Mouse (Mus musculus): ENCODE data around the gene Ppp4c. TPM values are rescaled to one million over a fixed set of nuclear protein-coding genes. Genes with fewer than 3 reads are reported as not detected.

The Ppp4c gene
- total RNA-seq, 2 experiments from 2014 or later = 53.2 to 58.2 TPM

DNA sequence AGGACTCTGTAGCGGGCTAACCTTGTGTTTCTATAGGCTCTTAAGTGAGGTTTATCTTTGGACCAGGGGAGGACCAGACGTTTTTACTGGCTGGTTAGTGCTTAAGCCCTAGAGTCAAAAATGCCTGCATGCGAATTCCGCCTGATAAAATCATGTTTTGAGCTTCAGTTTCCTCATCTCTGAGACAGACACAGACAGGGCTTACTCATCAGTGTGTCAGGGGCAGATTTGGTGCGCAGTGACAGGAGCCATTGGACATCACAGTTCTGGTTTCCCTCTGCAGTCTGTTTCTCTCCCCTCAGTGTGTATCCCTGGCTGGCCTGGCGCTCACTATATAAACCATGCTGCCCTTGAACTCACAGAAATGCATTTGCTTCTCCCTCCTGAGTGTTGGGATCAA is 10.9 kb upstream of the Ppp4c start:
- intact Hi-C loops (cut with DNase I) = no loop called here
- no peak for DNase-seq

DNA sequence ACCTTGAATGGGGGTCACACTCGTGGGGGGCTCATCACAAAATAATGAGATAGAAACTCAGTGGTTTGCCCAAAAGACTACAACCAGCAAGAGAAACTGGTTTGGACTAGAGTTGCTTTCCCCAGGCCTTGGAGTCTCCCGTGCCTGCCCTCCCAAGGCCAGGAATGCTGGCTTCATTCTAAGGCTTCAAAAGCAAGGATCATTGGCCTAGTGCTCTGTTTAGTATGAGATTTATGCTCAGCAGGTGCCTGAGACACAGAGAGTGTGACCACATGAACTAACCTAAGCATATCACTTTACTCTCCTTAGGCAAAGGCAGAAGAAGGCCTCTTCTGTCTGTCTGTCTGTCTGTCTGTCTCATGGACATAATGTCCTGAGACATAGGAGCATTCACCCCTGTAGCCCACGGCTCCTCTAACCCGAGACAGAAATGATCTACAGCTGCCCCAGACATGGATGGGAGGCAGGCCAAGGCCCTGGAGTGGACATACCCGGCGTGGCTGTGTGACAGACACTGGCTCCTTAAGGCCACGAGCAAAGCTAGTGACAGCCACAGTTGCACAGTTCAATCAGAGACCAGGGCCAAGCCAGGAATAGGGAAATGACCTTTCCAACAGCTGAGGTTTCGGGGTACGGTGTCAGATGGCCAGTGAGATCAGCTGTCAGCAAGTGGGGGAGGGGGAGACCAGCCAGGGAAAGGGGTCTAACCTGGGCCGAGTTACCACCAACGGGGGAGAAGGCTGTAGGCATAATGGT is 10.0 kb upstream of the Ppp4c start:
- intact Hi-C loops (cut with DNase I) = no loop called here
- DNase-seq = no peak

DNA sequence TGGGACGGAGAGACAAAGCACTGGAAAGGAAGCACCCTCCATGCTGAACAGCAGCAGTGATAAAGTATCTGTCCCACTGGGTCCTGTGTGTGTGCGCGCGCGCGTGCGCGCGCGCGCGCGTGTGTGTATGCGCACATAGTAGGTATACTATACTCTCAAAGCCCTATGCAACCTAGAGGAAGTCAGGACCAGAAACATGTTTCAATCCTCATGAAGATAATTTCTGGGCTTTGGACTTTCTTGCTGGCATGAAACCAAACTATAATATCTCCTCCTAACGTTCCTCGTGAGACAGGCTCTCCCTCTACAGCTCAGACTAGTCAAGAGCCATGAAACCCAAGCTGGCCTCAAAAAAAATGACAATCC is 8.7 kb upstream of the Ppp4c start:
- DNase-seq = no peak
- intact Hi-C loops (cut with DNase I) = no loop called here

DNA sequence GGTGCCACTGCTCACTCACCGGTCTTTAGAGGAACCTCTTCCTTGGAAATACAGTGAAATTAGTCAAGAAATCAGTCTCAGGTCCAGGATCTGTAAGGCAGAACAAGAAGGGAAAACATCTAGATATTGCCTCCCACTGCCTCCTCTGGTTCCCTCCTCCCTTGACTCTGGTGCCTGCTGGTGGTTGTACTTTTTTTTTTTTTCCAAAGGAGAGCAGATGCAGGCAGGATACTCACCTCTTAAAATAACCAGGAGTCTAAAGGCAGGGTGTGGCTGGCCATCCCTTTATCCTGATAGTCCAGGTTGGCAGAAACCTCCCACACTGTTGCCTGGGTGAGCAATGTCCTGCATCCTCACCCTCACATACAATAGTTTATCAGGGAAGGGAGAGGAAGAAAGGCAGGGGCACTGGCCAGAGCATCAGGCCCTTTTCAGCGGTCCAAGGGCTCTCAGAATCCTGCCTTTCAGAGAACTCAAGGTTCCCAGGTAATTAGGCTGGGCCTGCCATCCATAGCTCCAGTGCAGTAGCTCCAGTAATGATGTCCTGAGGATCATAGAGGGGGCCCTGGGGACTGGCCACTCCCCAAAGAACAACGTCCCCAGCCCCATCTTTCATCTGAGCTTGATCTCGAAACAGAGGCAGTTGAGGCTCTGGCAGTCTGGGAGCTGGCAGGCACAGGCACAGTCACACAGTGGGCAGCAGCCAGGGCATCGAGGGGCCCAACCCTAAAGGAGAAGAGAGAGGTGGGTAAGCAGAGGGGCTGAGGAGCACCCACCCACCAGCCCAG is 8.2 kb upstream of the Ppp4c start:
- no peak for DNase-seq
- intact Hi-C loops (cut with DNase I) = no loop called here

DNA sequence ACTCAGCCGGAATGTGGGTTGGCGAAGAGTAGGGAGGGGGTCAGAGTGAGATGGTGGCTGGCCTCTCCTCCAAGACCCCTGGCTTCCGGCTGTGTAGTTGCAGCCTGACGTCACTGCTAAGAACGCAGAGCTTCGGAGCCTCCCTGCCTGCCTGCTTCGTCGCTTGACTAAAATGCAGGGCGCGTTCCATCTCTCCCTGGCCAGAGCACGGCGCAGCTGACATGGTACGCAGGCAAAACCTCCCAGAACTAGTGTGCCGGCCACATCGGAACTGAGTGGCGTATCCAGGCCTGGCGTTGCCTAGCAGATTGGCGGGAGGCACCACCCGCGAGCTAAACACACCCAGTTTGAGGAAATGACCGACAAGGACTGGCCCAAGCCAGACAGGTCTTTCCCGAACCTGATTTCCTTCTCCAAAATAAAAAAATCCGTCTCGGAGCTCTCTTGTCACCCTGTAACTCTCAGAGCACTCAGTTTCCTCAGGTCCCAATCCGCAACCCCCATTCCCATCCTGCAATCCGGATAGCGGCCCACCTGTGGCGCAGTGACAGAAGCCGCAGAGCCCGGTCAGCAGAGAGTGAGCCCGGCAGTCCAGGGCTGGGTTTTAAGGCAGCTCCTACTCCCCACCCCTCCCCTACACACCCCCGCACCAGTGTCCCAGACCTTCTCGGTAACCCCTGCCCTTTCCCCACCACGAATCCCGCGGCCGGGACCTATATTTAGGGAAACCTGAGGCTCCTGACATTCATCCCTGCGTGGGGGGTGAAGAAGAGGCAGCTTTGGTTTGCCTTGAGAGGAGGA is 7.4 kb upstream of the Ppp4c start:
- DNase-seq = no peak
- intact Hi-C loops (cut with DNase I) = no loop called here

DNA sequence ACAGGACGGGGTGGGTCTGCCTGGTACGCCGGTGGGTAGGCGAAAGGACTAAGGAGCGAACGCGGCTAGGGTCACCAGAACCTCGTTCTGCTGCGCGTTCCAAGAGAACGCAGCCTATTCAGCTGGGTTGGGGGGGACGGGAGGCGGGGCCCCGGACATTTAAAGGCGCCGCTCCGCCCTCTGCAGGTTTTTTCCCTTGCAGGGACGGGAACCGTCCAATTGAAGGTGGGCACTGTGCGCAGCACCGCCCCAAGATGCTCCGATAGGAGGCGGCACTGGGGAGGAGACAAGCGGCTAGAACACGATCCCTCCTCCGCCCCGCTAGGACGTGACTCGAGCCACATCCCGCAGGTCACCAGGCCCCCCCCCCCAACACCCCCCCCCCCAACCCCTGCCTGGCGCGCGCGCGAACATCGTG is 6.8 kb upstream of the Ppp4c start:
- intact Hi-C loops (cut with DNase I) = no loop called here
- DNase-seq = peak; percentile 97 to 99

DNA sequence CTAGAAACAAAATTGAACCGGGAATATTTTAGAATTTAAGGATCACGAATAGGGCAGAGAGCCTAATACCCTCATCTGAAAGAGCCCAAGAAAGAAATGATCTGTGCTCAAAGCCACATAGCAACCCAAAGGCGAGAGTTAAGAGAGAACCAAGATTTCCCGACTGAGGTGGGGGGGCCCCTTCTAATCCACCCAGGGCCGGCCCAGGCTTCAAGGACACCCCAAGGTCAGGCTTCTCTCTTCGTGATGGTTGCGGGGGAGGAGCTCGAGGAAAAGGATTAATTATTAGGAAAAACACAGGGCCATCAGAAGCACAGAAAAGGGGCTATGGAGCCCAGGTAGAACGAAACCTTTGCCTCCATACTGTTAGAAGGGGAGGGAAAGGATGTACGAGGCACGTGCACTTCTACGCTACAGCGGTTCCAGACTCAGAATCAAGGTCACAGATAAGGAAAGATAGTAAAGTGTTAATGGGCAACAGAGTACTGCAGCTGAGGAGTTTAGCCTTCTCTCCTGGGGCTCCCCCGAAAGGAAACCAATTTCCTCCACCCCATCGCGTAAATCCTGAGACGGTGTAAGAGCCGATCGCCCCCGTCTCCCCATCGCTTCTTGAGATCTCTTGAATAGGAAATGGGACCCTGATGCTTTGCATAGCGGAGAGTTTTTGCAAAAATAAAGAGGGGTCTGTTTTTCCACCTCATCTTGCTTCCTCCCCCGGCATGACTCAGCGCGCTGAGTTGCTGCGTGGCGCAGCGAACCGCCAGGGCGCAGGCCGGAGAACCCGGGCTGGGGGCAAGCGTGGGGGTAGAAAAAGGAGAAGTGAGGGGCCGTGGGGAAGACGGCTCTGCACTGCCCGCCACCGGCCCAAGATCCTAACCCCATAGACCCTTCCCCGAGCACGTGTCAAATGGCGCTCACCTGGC is 6.1 kb upstream of the Ppp4c start:
- peak in 1 of 2 experiments; percentile 58 for DNase-seq
- intact Hi-C loops (cut with DNase I) = no loop called here

DNA sequence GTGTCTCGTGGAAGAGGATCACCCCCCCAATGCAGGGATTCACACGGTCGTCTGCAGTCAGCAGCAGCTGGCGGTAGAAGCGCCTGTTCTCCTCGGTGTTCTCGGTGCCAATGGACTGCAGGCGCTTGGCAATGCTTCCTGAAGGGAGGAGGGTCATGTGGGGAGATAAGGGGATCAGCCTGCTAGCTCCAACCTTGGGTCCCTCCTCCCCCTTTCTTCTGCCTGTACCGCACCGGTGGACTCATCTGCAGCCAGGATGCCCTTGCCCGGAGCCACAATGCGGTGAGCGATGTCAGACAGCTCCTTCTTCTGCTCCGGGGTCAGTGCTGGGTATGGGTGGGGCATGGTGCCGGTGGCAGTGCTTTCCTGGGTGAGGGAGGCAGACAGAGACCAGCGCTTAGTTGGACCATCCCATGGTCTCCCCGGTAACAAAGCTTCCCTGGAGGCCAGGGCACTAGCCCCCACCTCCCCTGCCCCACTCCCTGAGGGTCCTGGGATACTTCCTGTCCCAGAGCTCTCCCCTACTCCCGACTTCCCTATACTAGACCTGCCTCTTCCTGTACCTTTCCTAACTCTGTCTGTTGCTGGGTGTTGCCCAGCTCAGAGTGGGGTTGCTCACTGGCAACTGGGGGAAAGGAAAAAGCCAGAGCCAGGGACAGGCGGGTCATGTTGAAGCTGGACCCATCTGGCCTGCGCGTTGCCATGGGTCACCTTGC is 5.3 kb upstream of the Ppp4c start, which contains the start of gene Fam57b:
Gene Fam57b (plus strand): TSS at position 258 of the 716 bp plus-strand sequence.
- intact Hi-C loops (cut with DNase I) = no loop called here
- DNase-seq = peak; percentile 73 to 80

DNA sequence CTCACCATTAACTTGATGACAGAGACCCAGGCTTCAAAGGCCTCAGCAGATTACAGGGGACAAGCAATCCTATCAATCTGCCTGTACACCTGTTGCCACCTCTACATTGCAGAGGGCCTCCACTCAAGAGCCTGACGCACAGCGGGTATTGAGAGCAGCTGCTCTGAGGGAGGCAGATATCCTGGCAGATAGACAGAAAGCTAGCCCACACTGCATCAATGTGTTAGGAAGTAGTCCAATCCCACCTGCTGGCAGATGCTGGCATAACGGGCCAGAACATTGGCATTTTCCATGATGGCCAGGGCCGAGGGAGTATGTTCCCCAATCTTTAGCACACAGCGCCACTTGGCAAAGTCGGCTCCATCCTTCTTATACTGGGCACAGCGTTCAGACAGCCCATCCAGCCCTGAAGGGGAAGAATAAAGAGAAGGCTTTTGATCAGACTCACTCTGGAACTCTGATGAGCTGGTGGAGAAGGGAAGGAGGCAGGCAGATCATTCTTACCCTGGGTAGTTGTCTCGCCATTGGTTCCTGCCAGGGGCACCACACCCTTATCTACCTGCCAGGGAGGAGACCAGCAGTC is 4.1 kb upstream of the Ppp4c start:
- intact Hi-C loops (cut with DNase I) = no loop called here
- DNase-seq = peak in 1 of 2 experiments; percentile 50

DNA sequence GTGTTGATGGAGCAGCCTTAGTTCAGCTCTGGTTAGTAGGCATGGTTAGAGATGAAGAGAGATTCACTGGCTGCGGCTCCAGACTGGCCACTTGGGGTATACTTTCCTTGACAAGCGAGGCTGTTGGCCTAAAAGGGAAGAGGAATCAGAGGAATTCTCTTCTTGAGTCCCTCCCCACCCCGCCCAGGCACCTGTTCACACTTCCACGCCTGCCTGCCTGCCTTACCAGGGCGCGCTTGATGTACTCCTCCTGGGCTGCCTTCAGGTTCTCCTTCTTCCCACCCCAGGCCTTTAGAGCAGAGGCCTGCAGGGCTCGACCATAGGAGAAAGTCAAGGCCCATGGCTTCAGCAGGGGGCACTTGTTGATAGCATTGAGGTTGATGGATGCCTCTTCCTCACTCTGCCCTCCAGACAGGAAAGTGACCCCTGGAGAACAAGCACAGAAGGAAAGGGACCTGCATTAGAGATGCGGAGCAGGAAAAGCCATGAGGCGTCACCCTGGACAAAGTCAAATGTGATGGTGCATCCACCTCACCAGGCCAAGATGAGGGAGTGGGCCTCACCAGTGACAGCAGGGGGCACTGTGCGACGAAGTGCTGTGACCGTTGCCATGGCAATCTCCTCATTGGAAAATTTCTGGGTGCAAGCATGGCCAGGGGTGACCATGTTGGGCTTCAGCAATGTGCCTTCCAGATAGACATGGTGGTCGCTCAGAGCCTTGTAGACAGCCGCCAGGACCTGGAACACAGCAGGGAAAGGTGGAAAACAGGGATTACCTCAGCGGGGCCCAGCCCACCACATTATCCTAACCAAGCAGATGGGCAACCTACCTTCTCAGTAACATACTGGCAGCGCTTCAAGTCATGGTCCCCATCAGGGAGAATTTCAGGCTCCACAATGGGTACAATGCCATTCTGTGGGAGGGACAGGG is 3.4 kb upstream of the Ppp4c start:
- intact Hi-C loops (cut with DNase I) = no loop called here
- DNase-seq = no peak

DNA sequence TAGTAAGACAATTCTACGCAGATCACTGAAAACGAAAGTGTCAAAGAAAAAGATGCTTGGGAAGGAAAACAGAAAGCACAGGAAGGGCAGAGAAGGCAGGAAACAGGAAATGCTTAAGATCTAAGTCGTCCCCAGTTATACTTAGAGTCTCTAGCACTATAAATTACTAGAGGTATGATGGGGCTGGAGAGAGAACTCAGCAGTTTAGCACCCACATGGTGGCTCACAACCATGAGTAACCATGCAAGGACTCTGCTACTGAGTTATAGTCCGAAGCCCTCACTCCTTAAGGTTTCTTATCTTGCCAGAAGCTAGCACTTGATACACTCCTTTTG is 1.9 kb upstream of the Ppp4c start:
- intact Hi-C loops (cut with DNase I) = no loop called here

DNA sequence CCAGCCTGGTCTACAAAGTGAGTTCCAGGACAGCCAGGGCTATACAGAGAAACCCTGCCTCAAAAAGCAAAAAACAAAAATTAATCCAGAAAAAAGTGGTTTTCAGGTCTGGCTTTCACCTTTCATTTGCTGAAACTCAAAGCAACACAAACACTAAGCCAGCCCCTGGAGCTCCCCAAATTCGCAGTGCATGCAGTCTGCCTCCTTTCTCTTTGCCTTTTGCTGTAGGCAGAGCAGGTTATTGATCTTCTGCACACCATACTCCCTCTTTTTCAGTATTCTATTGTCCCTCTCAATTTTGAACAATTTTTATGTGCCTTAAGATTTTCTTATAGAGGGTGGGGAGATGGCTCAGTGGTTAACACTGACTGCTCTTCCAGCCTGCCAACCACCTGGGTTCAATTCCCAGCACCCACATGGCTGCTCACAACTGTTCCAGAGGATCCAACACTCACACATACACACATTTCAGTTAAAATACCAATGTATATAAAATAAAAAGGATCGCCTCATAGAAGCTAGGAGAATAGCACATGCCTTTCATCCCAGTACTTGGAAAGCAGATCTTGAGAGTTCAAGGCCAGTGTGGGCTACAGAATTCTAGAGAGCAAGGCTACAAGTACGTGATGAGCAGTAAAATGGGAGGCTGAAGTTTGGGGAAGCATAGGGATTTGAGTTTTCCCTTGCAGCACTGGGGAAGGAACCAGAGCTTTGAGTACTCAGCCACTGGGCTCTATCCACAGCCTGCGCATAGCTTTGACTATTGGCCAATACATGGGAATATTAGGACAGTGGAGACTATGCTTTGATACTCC is 1.4 kb upstream of the Ppp4c start:
- DNase-seq = no peak
- intact Hi-C loops (cut with DNase I) = loop anchor here (2.0 kb wide), 1 partner anchor 33 kb away; no protein-coding TSS in a partner anchor

More for the DNA sequence above, 1.9 kb upstream of the Ppp4c start:
- DNase-seq = no peak

DNA sequence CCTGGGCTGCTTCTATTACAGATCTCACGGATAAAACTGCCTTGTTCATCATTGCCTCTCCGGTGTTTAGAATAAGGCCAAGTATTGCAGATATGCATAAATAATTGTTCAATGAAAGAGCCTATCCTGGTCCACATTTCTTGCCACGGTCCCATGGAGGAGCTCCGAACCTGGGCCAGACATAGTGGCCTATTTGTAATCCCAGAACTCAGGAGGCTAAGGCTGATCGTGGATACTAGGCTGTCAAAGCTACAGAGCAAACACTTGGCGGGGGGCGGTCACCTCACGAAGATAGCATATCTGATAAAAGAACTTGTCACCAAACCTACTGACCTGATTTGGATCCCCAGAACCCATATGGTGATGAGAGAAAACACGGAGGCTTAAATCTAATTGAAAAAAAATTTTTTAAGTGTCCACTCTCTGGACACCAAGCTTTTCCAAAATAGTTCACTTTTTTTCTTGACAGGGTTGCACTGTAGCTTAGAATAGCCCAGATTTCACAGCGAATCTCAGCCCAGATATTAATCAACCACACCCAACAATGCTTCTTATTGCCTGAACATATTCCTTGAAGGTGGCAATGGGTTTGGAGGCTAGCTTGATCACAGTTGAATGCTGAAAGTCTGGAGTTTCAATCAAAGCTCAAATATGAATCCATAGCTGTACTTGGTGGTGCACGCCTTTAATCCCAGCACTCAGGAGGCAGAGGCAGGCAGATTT is 586 bp upstream of the Ppp4c start:
- DNase-seq = no peak
- intact Hi-C loops (cut with DNase I) = loop anchor here (2.0 kb wide), 1 partner anchor 32 kb away; no protein-coding TSS in a partner anchor

DNA sequence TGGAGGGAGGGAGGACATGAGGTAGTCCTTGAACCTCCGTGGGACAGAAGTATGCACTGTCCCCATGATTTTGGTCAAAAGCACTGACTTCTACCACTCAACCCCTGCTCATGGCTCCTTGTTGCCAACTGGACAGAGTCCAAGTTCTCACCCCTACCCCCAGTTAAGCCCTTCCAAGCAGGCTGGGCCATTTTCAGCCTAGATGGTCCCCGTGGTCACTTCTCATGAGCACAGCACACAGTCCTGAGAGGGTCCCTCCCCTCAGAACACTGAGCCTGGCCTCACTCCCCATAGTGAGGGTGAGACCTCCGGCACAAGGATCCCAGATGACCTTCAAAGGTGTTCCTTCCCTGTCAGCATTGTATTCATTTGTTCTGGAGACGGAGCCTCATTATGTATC is 3.2 kb downstream of the Ppp4c start:
- intact Hi-C loops (cut with DNase I) = no loop called here
- no peak for DNase-seq

DNA sequence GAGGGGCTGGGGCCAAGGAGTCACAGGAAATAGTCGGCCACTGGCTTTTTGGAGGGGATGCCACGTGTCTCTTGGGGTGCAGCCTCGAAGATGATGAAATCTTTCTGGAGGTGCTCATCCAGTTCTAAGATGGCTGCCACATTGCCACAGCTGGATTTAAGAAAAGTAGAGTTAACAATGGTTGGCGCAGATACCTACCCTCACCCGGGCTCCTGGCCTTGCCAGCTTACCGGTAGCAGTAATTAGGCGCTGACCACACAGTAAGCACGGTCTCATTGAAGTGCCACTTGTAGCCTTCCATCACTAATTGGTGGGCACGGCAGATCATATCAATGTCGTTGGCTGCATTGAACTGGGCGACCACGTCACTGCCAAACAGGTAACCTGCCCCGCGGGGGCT is 6.2 kb downstream of the Ppp4c start:
- intact Hi-C loops (cut with DNase I) = no loop called here
- no peak for DNase-seq

DNA sequence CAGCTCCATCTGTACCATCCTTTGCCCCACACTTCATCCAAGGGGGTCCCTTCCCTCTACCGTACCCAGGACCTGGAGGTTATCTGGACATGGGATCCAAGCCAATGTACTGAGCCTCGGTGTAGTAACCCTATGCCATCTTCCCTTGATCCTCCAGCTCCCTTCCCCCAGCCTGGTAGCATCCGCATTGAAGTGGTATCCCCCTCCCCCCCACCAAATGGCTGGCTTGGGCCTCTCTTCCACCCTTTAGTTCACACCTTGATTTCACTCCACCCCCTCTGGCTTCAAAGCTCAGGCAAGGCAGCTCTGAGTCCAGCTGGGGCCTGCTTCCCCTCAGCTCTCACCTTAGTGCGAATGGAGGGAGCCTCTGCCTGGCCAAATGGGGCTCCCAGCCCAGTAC is 7.2 kb downstream of the Ppp4c start:
- no peak for DNase-seq
- intact Hi-C loops (cut with DNase I) = no loop called here

DNA sequence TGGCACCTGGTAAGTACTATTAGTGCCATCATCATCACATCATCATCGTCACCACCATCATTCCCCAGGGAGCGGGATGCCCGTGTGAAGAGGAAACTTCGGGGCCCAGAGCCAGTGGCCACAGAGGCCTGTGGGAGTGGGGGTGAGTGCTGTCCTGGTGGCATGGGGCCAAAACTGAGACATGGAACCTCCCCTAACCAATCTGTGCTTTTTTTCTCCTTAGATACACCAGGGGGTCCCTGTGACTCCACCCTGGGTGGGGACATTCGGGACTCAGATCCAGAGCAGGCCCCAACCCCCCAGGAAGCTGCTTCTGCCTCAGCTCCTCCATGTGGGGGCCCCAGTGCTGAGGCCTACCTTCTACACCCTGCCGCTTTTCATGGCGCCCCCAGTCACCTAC is 7.8 kb downstream of the Ppp4c start:
- DNase-seq = no peak
- intact Hi-C loops (cut with DNase I) = no loop called here
